Mouse (Mus musculus) hindbrain, embryonic 16.5 days (tissue): Measurements from ENCODE around the gene Klf2. TPM values are rescaled to one million over a fixed set of nuclear protein-coding genes. Genes with fewer than 3 reads are reported as not detected.

Experiments
- ATAC-seq: fragments of 200-750 bp; cut with Nextera tagmentation; 2 replicates; pipeline ENCODE4 v1.8.0; 2017; ENCODE audit warnings: moderate TSS enrichment, moderate library complexity
- H3K27ac ChIP-seq: fragments of 300-500 bp; sonication (generic); 2 replicates; pipeline ENCODE4 v1.5.1; 2014; ENCODE audit warnings: low read depth, mild to moderate bottlenecking, control low read depth, low read length, moderate library complexity
- H3K27me3 ChIP-seq: fragments of 300-500 bp; sonication (generic); replicated peaks from 2 replicates; pipeline ENCODE4 v1.6.1; 2014; ENCODE audit warnings: low read length; ENCODE audit not compliant: control insufficient read depth, insufficient read depth
- H3K36me3 ChIP-seq: fragments of 300-500 bp; sonication (generic); 2 replicates; pipeline ENCODE4 v1.6.1; 2014; ENCODE audit warnings: mild to moderate bottlenecking, low read length, moderate library complexity, mixed read lengths; ENCODE audit not compliant: control insufficient read depth, insufficient read depth
- H3K4me1 ChIP-seq: fragments of 300-500 bp; sonication (generic); 2 replicates; pipeline ENCODE4 v1.6.1; 2014; ENCODE audit warnings: low read depth, low read length; ENCODE audit not compliant: control insufficient read depth, insufficient read depth
- H3K4me2 ChIP-seq: fragments of 300-500 bp; sonication (generic); 2 replicates; pipeline ENCODE4 v1.6.1; 2014; ENCODE audit warnings: mild to moderate bottlenecking, low read length, control low read depth, moderate library complexity
- H3K4me3 ChIP-seq: fragments of 300-500 bp; sonication (generic); 2 replicates; pipeline ENCODE4 v1.5.1; 2014; ENCODE audit warnings: mild to moderate bottlenecking, low read length, control low read depth, moderate library complexity
- H3K9ac ChIP-seq: fragments of 300-500 bp; sonication (generic); 2 replicates; pipeline ENCODE4 v1.6.1; 2014; ENCODE audit warnings: low read depth, mild to moderate bottlenecking, control low read depth, low read length, moderate library complexity
- H3K9me3 ChIP-seq: fragments of 300-500 bp; sonication (generic); 2 replicates; pipeline ENCODE4 v1.6.1; 2014; ENCODE audit warnings: mild to moderate bottlenecking, low read length, moderate library complexity; ENCODE audit not compliant: control insufficient read depth
- WGBS: fragments of 180-500 bp; shearing (Covaris S2); extraction: QIAGEN DNeasy Blood & Tissue Kit; methylation state at CpG from one replicate; pipeline ENCODE4 v1.1.7; 2014; 5-methylcytosine and 5-hydroxymethylcytosine counted together
- polyA plus RNA-seq: library from polyadenylated mRNA; unstranded; fragments of >200 nt; fragmentation: Nextera tagmentation; extraction: Ambion mirVana; gene quantifications from 2 replicates; pipeline ENCODE4 v1.2.1, GENCODE M21; 2015

Klf2 gene
- polyA plus RNA-seq, result 5.1 and 5.4 TPM in 2 replicates

GRCm38 (mm10) chr8:72318801-72319322 lies at the start of gene Klf2:
Gene Klf2 (plus strand): TSS chr8:72319033.
- WGBS, result under 1% methylated on average over 25 of the region's 46 CpGs
- peaks cover 14% of the 10 kb centered on the region for H3K4me1 ChIP-seq
- peaks cover 31% of the 10 kb centered on the region for H3K27me3 ChIP-seq
- peak within 1 kb of the TSS; percentile 39; the same call in 1 of the 2 replicates for H3K27ac ChIP-seq
- no peaks in the 10 kb centered on the region for H3K36me3 ChIP-seq
- H3K9ac ChIP-seq, result peak within 1 kb of the TSS; percentile 70
- no peaks in the 10 kb centered on the region for H3K9me3 ChIP-seq
- H3K4me3 ChIP-seq, result peak within 1 kb of the TSS; percentile 58
- ATAC-seq, result peak; percentile 95
- peak within 1 kb of the TSS; percentile 67 for H3K4me2 ChIP-seq

GRCm38 (mm10) chr8:72270606-72271005 lies 48.2 kb upstream of the Klf2 start:
- Histone ChIP-seq H3K9ac (no peak overlapping the region), H3K4me3 (no peak overlapping the region), H3K9me3 (no peaks in the 10 kb centered on the region), H3K27ac (no peak overlapping the region), H3K36me3 (no peaks in the 10 kb centered on the region), H3K4me1 (no peaks in the 10 kb centered on the region), H3K4me2 (no peak overlapping the region), H3K27me3 (no peaks in the 10 kb centered on the region)
- no peak for ATAC-seq
- 90% methylated on average over 12 of the region's 12 CpGs for WGBS

- Histone ChIP-seq H3K27me3 (no peaks in the 10 kb centered on the region), H3K4me2 (no peak overlapping the region), H3K4me1 (no peaks in the 10 kb centered on the region), H3K27ac (no peak overlapping the region), H3K4me3 (no peak overlapping the region), H3K9me3 (no peaks in the 10 kb centered on the region), H3K36me3 (no peaks in the 10 kb centered on the region), H3K9ac (no peak overlapping the region)
- WGBS, result 82% methylated on average over 11 of the region's 11 CpGs
- ATAC-seq, result no peak
Observed at GRCm38 (mm10) chr8:72271051-72271660, 47.7 kb upstream of the Klf2 start.

GRCm38 (mm10) chr8:72271691-72272090 lies 47.1 kb upstream of the Klf2 start:
- no peaks in the 10 kb centered on the region for H3K4me1 ChIP-seq
- no peaks in the 10 kb centered on the region for H3K27me3 ChIP-seq
- H3K4me3 ChIP-seq, result no peak overlapping the region
- no peaks in the 10 kb centered on the region for H3K36me3 ChIP-seq
- H3K4me2 ChIP-seq, result no peak overlapping the region
- H3K9me3 ChIP-seq, result no peaks in the 10 kb centered on the region
- H3K27ac ChIP-seq, result no peak overlapping the region
- ATAC-seq, result no peak
- 72% methylated on average over 3 of the region's 3 CpGs for WGBS
- H3K9ac ChIP-seq, result no peak overlapping the region

- ATAC-seq, result no peak
- WGBS, result 24% methylated on average over 3 of the region's 3 CpGs
Observed at GRCm38 (mm10) chr8:72272361-72272760, 46.5 kb upstream of the Klf2 start.

GRCm38 (mm10) chr8:72273111-72273770 lies 45.6 kb upstream of the Klf2 start:
- no peak overlapping the region for H3K27ac ChIP-seq
- H3K9ac ChIP-seq, result no peak overlapping the region
- H3K36me3 ChIP-seq, result no peaks in the 10 kb centered on the region
- no peak overlapping the region for H3K4me2 ChIP-seq
- no peak for ATAC-seq
- WGBS, result 77% methylated on average over 1 of the region's 1 CpGs
- H3K9me3 ChIP-seq, result no peaks in the 10 kb centered on the region
- no peak overlapping the region for H3K4me3 ChIP-seq
- H3K27me3 ChIP-seq, result no peaks in the 10 kb centered on the region
- H3K4me1 ChIP-seq, result no peaks in the 10 kb centered on the region

More at GRCm38 (mm10) chr8:72272361-72272760, 46.5 kb upstream of the Klf2 start:
- no peaks in the 10 kb centered on the region for H3K4me1 ChIP-seq
- no peak overlapping the region for H3K4me3 ChIP-seq
- H3K27me3 ChIP-seq, result no peaks in the 10 kb centered on the region
- H3K27ac ChIP-seq, result no peak overlapping the region
- H3K36me3 ChIP-seq, result no peaks in the 10 kb centered on the region
- H3K4me2 ChIP-seq, result no peak overlapping the region
- no peak overlapping the region for H3K9ac ChIP-seq
- no peaks in the 10 kb centered on the region for H3K9me3 ChIP-seq

- 78% methylated on average over 5 of the region's 5 CpGs for WGBS
- H3K27ac ChIP-seq, result no peak overlapping the region
- no peak overlapping the region for H3K4me2 ChIP-seq
- no peaks in the 10 kb centered on the region for H3K36me3 ChIP-seq
- no peaks in the 10 kb centered on the region for H3K27me3 ChIP-seq
- H3K9ac ChIP-seq, result no peak overlapping the region
- ATAC-seq, result no peak
- H3K4me1 ChIP-seq, result no peaks in the 10 kb centered on the region
- H3K4me3 ChIP-seq, result no peak overlapping the region
- H3K9me3 ChIP-seq, result no peaks in the 10 kb centered on the region
Observed at GRCm38 (mm10) chr8:72273807-72274206, 45.0 kb upstream of the Klf2 start.

GRCm38 (mm10) chr8:72277244-72277643 lies 41.6 kb upstream of the Klf2 start:
- H3K9ac ChIP-seq, result no peak overlapping the region
- ATAC-seq, result no peak
- H3K4me2 ChIP-seq, result no peak overlapping the region
- no peaks in the 10 kb centered on the region for H3K9me3 ChIP-seq
- H3K27me3 ChIP-seq, result no peaks in the 10 kb centered on the region
- no peaks in the 10 kb centered on the region for H3K36me3 ChIP-seq
- H3K27ac ChIP-seq, result no peak overlapping the region
- 81% methylated on average over 3 of the region's 3 CpGs for WGBS
- no peak overlapping the region for H3K4me3 ChIP-seq
- no peaks in the 10 kb centered on the region for H3K4me1 ChIP-seq

GRCm38 (mm10) chr8:72279151-72279550 lies 39.7 kb upstream of the Klf2 start:
- no peaks in the 10 kb centered on the region for H3K4me1 ChIP-seq

More at GRCm38 (mm10) chr8:72279151-72279550, 39.7 kb upstream of the Klf2 start:
- Histone ChIP-seq H3K4me3 (no peak overlapping the region), H3K4me2 (no peak overlapping the region), H3K36me3 (no peaks in the 10 kb centered on the region), H3K9me3 (no peaks in the 10 kb centered on the region), H3K9ac (no peak overlapping the region), H3K27ac (no peak overlapping the region), H3K27me3 (no peaks in the 10 kb centered on the region)
- ATAC-seq, result no peak
- WGBS, result 74% methylated on average over 7 of the region's 7 CpGs
